Mouse (Mus musculus): ENCODE results near the gene Ovgp1. TPM values are rescaled to one million over a fixed set of nuclear protein-coding genes. Genes with fewer than 3 reads are reported as not detected.

The Ovgp1 gene
- total and polyA plus RNA-seq, 3 experiments: 0.62 to 2.2 TPM; not detected in 1

- DNase-seq (ENCODE audit: low read depth, low spot score): peak; percentile 29
- no peak overlapping the region for H3K4me3 ChIP-seq (ENCODE audit: control insufficient read depth in 1 of 2, insufficient read depth in 1 of 2, low read depth in 2 of 2, low read length in 2 of 2)
- peaks cover 17 to 56% of the 10 kb centered on the region in 2 experiments for H3K36me3 ChIP-seq (ENCODE audit: control insufficient read depth in 1 of 2, insufficient read depth in 2 of 2, low read length in 2 of 2)
- H3K9me3 ChIP-seq (replicated peaks; ENCODE audit: insufficient read depth, low read length): no peaks in the 10 kb centered on the region
- peak in 1 of 3 experiments; percentile 23; a peak in 1 of 6 replicates for TF ChIP-seq CTCF (IDR thresholded peaks at IDR 0.05 in 2 of 3, conservative IDR thresholded peaks at IDR 0.05 in 1 of 3; ENCODE audit: control insufficient read depth in 1 of 3, insufficient read depth in 1 of 3, low read depth in 2 of 3, low read length in 3 of 3, poor library complexity in 1 of 3, severe bottlenecking in 1 of 3)
- TF ChIP-seq UBTF (IDR thresholded peaks at IDR 0.05; ENCODE audit: borderline replicate concordance, insufficient read depth, low read depth, low read length): no peak
- H3K4me1 ChIP-seq (ENCODE audit: control insufficient read depth in 1 of 2, insufficient read depth in 2 of 2, low read length in 2 of 2): peaks cover 3 to 18% of the 10 kb centered on the region in 2 experiments; a peak in 2 of 4 replicates
- no peak overlapping the region for H3K27ac ChIP-seq (ENCODE audit: control insufficient read depth, low read depth, low read length)
- no peaks in the 10 kb centered on the region for H3K27me3 ChIP-seq (ENCODE audit: control insufficient read depth in 1 of 2, insufficient read depth in 2 of 2, low read length in 2 of 2)
- H3K9ac ChIP-seq (ENCODE audit: control insufficient read depth, low read depth, low read length, poor library complexity, severe bottlenecking): no peak overlapping the region; the same call in 1 of the 2 replicates
- H3K79me2 ChIP-seq (ENCODE audit: control insufficient read depth, insufficient read depth, low read length, poor library complexity): peaks cover 49% of the 10 kb centered on the region
These were observed 16.3 kb upstream of the Ovgp1 start for GRCm38 (mm10) chr3:105957235-105957634.

GRCm38 (mm10) chr3:105958204-105958603 lies 15.3 kb upstream of the Ovgp1 start:
- H3K36me3 ChIP-seq (ENCODE audit: control insufficient read depth in 1 of 2, insufficient read depth in 2 of 2, low read length in 2 of 2): peaks cover 14 to 62% of the 10 kb centered on the region in 2 experiments
- peaks cover 3 to 22% of the 10 kb centered on the region in 2 experiments; a peak in 2 of 4 replicates for H3K4me1 ChIP-seq (ENCODE audit: control insufficient read depth in 1 of 2, insufficient read depth in 2 of 2, low read length in 2 of 2)
- H3K4me3 ChIP-seq (ENCODE audit: control insufficient read depth in 1 of 2, insufficient read depth in 1 of 2, low read depth in 2 of 2, low read length in 2 of 2): peak overlapping the region; percentile 49 to 76

GRCm38 (mm10) chr3:105958974-105959580 lies 14.4 kb upstream of the Ovgp1 start, which contains the start of gene Wdr77:
Gene Wdr77, plus strand, starts transcription at chr3:105959369.
- H3K9me3 ChIP-seq (replicated peaks; ENCODE audit: insufficient read depth, low read length): no peaks in the 10 kb centered on the region
- H3K9ac ChIP-seq (ENCODE audit: control insufficient read depth, low read depth, low read length, poor library complexity, severe bottlenecking): peak within 1 kb of the TSS; percentile 96
- peak; percentile 99 for DNase-seq (ENCODE audit: low read depth, low spot score)
- peak within 1 kb of the TSS; percentile 70 for H3K27ac ChIP-seq (ENCODE audit: control insufficient read depth, low read depth, low read length)
- H3K27me3 ChIP-seq (ENCODE audit: control insufficient read depth in 1 of 2, insufficient read depth in 2 of 2, low read length in 2 of 2): no peaks in the 10 kb centered on the region
- H3K4me3 ChIP-seq (ENCODE audit: control insufficient read depth in 1 of 2, insufficient read depth in 1 of 2, low read depth in 2 of 2, low read length in 2 of 2): peak within 1 kb of the TSS; percentile 49 to 98
- H3K36me3 ChIP-seq (ENCODE audit: control insufficient read depth in 1 of 2, insufficient read depth in 2 of 2, low read length in 2 of 2): peaks cover 12 to 61% of the 10 kb centered on the region in 2 experiments
- H3K79me2 ChIP-seq (ENCODE audit: control insufficient read depth, insufficient read depth, low read length, poor library complexity): peaks cover 52% of the 10 kb centered on the region
- peaks cover 3 to 22% of the 10 kb centered on the region in 2 experiments; a peak in 2 of 4 replicates for H3K4me1 ChIP-seq (ENCODE audit: control insufficient read depth in 1 of 2, insufficient read depth in 2 of 2, low read length in 2 of 2)
- TF ChIP-seq TAL1 (IDR thresholded peaks at IDR 0.05; ENCODE audit: low read length): no peak
- no peak for TF ChIP-seq ETS1 (IDR thresholded peaks at IDR 0.05; ENCODE audit: low read depth, low read length)
- no peak for TF ChIP-seq BHLHE40 (IDR thresholded peaks at IDR 0.05; ENCODE audit: borderline replicate concordance, low read depth, low read length)
- TF ChIP-seq CTCF (IDR thresholded peaks at IDR 0.05 in 2 of 3, conservative IDR thresholded peaks at IDR 0.05 in 1 of 3; ENCODE audit: control insufficient read depth in 1 of 3, insufficient read depth in 1 of 3, low read depth in 2 of 3, low read length in 3 of 3, poor library complexity in 1 of 3, severe bottlenecking in 1 of 3): no peak
- no peak for TF ChIP-seq GATA1 (IDR thresholded peaks at IDR 0.05; ENCODE audit: low read depth, low read length)
- TF ChIP-seq POLR2A (IDR thresholded peaks at IDR 0.05; ENCODE audit: control insufficient read depth in 1 of 2, insufficient read depth in 1 of 2, low read depth in 1 of 2, low read length in 2 of 2, poor library complexity in 1 of 2): peak; percentile 92 to 96
- no peak for TF ChIP-seq POLR2AphosphoS5 (IDR thresholded peaks at IDR 0.05; ENCODE audit: borderline replicate concordance, low read depth, low read length)
- peak; percentile 96 for TF ChIP-seq MAX (IDR thresholded peaks at IDR 0.05; ENCODE audit: low read length)
- peak; percentile 100 for TF ChIP-seq MXI1 (IDR thresholded peaks at IDR 0.05; ENCODE audit: low read depth, low read length)
- peak; percentile 93 for TF ChIP-seq SIN3A (IDR thresholded peaks at IDR 0.05; ENCODE audit: low read length)
- no peak; the same call in 1 of the 2 replicates for TF ChIP-seq TCF12 (IDR thresholded peaks at IDR 0.05; ENCODE audit: low read depth, low read length)
- peak; percentile 85 for TF ChIP-seq TBP (IDR thresholded peaks at IDR 0.05; ENCODE audit: low read depth, low read length)
- TF ChIP-seq NRF1 (IDR thresholded peaks at IDR 0.05; ENCODE audit: insufficient read depth, low read depth, low read length, poor library complexity, severe bottlenecking): peak; percentile 70
- no peak for TF ChIP-seq MAFK (IDR thresholded peaks at IDR 0.05; ENCODE audit: borderline replicate concordance, low read depth, low read length)
- TF ChIP-seq USF1 (IDR thresholded peaks at IDR 0.05; ENCODE audit: low read depth, low read length): peak; percentile 79
- peak; percentile 53; the same call in 1 of the 2 replicates for TF ChIP-seq UBTF (IDR thresholded peaks at IDR 0.05; ENCODE audit: borderline replicate concordance, insufficient read depth, low read depth, low read length)
- no peak for TF ChIP-seq MAZ (IDR thresholded peaks at IDR 0.05; ENCODE audit: low read depth, low read length)
- no peak for TF ChIP-seq USF2 (IDR thresholded peaks at IDR 0.05; ENCODE audit: borderline replicate concordance in 1 of 2, insufficient read depth in 1 of 2, low read depth in 1 of 2, low read length in 2 of 2)
- no peak for TF ChIP-seq MEF2A (IDR thresholded peaks at IDR 0.05; ENCODE audit: extremely low read depth, insufficient replicate concordance, low read depth, low read length, poor library complexity, severe bottlenecking)
- peak; percentile 87 for TF ChIP-seq ELF1 (IDR thresholded peaks at IDR 0.05; ENCODE audit: low read depth, low read length)
- peak; percentile 95 for TF ChIP-seq NELFE (IDR thresholded peaks at IDR 0.05; ENCODE audit: low read depth, low read length)

More at GRCm38 (mm10) chr3:105958204-105958603, 15.3 kb upstream of the Ovgp1 start:
- Histone ChIP-seq H3K79me2 (ENCODE audit: control insufficient read depth, insufficient read depth, low read length, poor library complexity) (peaks cover 52% of the 10 kb centered on the region), H3K27ac (ENCODE audit: control insufficient read depth, low read depth, low read length) (peak overlapping the region; percentile 70; the same call in 1 of the 2 replicates), H3K27me3 (ENCODE audit: control insufficient read depth in 1 of 2, insufficient read depth in 2 of 2, low read length in 2 of 2) (no peaks in the 10 kb centered on the region), H3K9me3 (replicated peaks; ENCODE audit: insufficient read depth, low read length) (no peaks in the 10 kb centered on the region), H3K9ac (ENCODE audit: control insufficient read depth, low read depth, low read length, poor library complexity, severe bottlenecking) (peak overlapping the region; percentile 77)
- TF ChIP-seq SIN3A (IDR thresholded peaks at IDR 0.05; ENCODE audit: low read length) (peak; percentile 18; the same call in 1 of the 2 replicates), ZKSCAN1 (IDR thresholded peaks at IDR 0.05; ENCODE audit: low read depth, low read length) (no peak), MYC (IDR thresholded peaks at IDR 0.05; ENCODE audit: low read depth, low read length) (0 out of 2 replicates have a peak, but pooled peaks have one; percentile 1), MXI1 (IDR thresholded peaks at IDR 0.05; ENCODE audit: low read depth, low read length) (peak; percentile 65)
- peak; percentile 44 for DNase-seq (ENCODE audit: low read depth, low spot score)
